Mouse (Mus musculus) liver, adult 2 months (tissue): ENCODE measurements around the gene Mlf1. TPM values are rescaled to one million over a fixed set of nuclear protein-coding genes. Genes with fewer than 3 reads are reported as not detected.

Source experiments
- DNase-seq: peaks from one replicate; pipeline ENCODE4 v3.0.0-alpha.2; 2011; ENCODE audit warnings: low read depth, low spot score; ENCODE audit errors: extremely low read depth
- H3K27ac ChIP-seq: fragments of 200-500 bp; replicated peaks from 2 replicates; pipeline ENCODE4 v1.5.1; 2012; ENCODE audit warnings: low read depth, mild to moderate bottlenecking, control low read depth, inconsistent platforms, low read length; ENCODE audit not compliant: insufficient read depth
- H3K27me3 ChIP-seq: fragments of 200-500 bp; 2 replicates; pipeline ENCODE4 v1.6.1; 2012; ENCODE audit warnings: mild to moderate bottlenecking, moderate library complexity, low read length, inconsistent platforms; ENCODE audit not compliant: control insufficient read depth, insufficient read depth
- H3K36me3 ChIP-seq: fragments of 200-500 bp; 2 replicates; pipeline ENCODE4 v1.6.1; 2012; ENCODE audit warnings: low read length, inconsistent platforms; ENCODE audit not compliant: control insufficient read depth, insufficient read depth
- H3K4me1 ChIP-seq: fragments of 200-500 bp; 2 replicates; pipeline ENCODE4 v1.6.1; 2011; ENCODE audit warnings: low read length; ENCODE audit not compliant: control insufficient read depth, insufficient read depth
- H3K4me3 ChIP-seq: fragments of 200-500 bp; 2 replicates; pipeline ENCODE4 v1.5.1; 2011; ENCODE audit warnings: low read depth, mild to moderate bottlenecking, control low read depth, low read length, moderate library complexity; ENCODE audit not compliant: insufficient read depth
- H3K79me2 ChIP-seq: fragments of 200-500 bp; 2 replicates; pipeline ENCODE4 v1.6.1; 2012; ENCODE audit warnings: inconsistent platforms, mild to moderate bottlenecking, low read length, moderate library complexity; ENCODE audit not compliant: control insufficient read depth, insufficient read depth
- H3K9ac ChIP-seq: fragments of 200-500 bp; 2 replicates; pipeline ENCODE4 v1.6.1; 2012; ENCODE audit warnings: low read depth, mild to moderate bottlenecking, control low read depth, inconsistent platforms, low read length
- CTCF ChIP-seq: fragments of 200-500 bp; IDR thresholded peaks from 2 replicates; pipeline ENCODE4 v1.5.1; 2011; ENCODE audit warnings: low read depth, low read length, control low read depth
- POLR2A ChIP-seq: fragments of 200-500 bp; IDR thresholded peaks from 2 replicates; pipeline ENCODE4 v1.6.1; 2011; ENCODE audit warnings: low read length, control low read depth; ENCODE audit not compliant: insufficient read depth; ENCODE audit errors: extremely low read depth
- WGBS: fragments of 180-500 bp; shearing (Covaris S2); methylation state at CpG from one replicate; pipeline ENCODE4 v1.1.7; 2018; 5-methylcytosine and 5-hydroxymethylcytosine counted together
- polyA plus RNA-seq: library from polyadenylated mRNA; depleted of rRNA; stranded (reverse); fragments of >200 nt; gene quantifications from 2 replicates; pipeline ENCODE4 v1.2.3, GENCODE M21; 2012; rRNA removed
- total RNA-seq: library from RNA; depleted of rRNA; stranded (reverse); fragments of >200 nt; gene quantifications from 2 replicates; pipeline ENCODE4 v1.2.3, GENCODE M21; 2014; rRNA removed

The Mlf1 gene
- total and polyA plus RNA-seq, 2 experiments, result 0.55 TPM; not detected in 1

- H3K9ac ChIP-seq, result no peak overlapping the region
- H3K4me1 ChIP-seq, result no peaks in the 10 kb centered on the region
- no peak overlapping the region for H3K4me3 ChIP-seq
- no peak for TF ChIP-seq POLR2A
- no peak for TF ChIP-seq CTCF
- H3K36me3 ChIP-seq, result no peaks in the 10 kb centered on the region
- no peaks in the 10 kb centered on the region for H3K79me2 ChIP-seq
- no peak for DNase-seq
- 0 out of 2 replicates have a peak, but pooled peaks cover 4% of the 10 kb centered on the region for H3K27me3 ChIP-seq
- no peak overlapping the region for H3K27ac ChIP-seq
Measured at GRCm38 (mm10) chr3:67378215-67378614, 4.3 kb downstream of the Mlf1 start.

GRCm38 (mm10) chr3:67429338-67429998 lies 55.6 kb downstream of the Mlf1 start:
- Histone ChIP-seq H3K27me3 (no peaks in the 10 kb centered on the region), H3K4me3 (peak overlapping the region; percentile 98; the same call in 1 of the 2 replicates), H3K4me1 (peaks cover 12% of the 10 kb centered on the region), H3K36me3 (peaks cover 11% of the 10 kb centered on the region; the same call in 1 of the 2 replicates), H3K79me2 (peaks cover 6% of the 10 kb centered on the region; the same call in 1 of the 2 replicates), H3K9ac (no peak overlapping the region), H3K27ac (no peak overlapping the region)
- no peak for DNase-seq
- 28% methylated on average over 8 of the region's 8 CpGs for WGBS
- no peak for TF ChIP-seq POLR2A
- 0 out of 2 replicates have a peak, but pooled peaks have one; percentile 3 for TF ChIP-seq CTCF

- Histone ChIP-seq H3K79me2 (peaks cover 6% of the 10 kb centered on the region; the same call in 1 of the 2 replicates), H3K4me3 (peak within 1 kb of the TSS; percentile 98), H3K9ac (peak within 1 kb of the TSS; percentile 94), H3K27ac (peak within 1 kb of the TSS; percentile 69), H3K36me3 (peaks cover 12% of the 10 kb centered on the region; the same call in 1 of the 2 replicates), H3K4me1 (peaks cover 12% of the 10 kb centered on the region), H3K27me3 (no peaks in the 10 kb centered on the region)
- TF ChIP-seq POLR2A (no peak), CTCF (peak; percentile 94)
- under 1% methylated on average over 24 of the region's 24 CpGs for WGBS
- DNase-seq, result peak; percentile 82
Measured at GRCm38 (mm10) chr3:67429999-67430380, 56.1 kb downstream of the Mlf1 start, which contains the start of gene Gfm1. Gene Gfm1, plus strand, starts transcription at chr3:67430096.

DNA sequence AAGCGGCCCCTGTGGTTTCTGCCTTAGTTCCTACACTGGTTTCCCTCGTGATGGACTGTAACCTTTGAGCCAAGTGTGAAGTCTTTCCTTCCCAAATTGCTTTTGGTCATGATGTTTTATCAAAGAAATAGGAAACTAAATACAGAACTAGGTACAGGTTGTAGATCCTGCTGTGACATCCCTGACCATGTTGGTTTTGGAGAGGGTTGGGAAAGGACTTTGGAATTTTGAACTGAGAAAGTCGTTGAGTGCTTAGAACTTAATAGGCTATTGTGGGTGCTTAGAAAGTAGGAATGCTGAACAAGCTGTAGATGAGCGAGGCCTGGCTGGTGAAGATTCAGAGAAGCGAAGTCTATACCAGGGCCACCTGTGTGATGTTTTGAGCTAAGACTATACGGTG lies 60.1 kb downstream of the Mlf1 start:
- peak; percentile 94 for DNase-seq
- peaks cover 6% of the 10 kb centered on the region; the same call in 1 of the 2 replicates for H3K79me2 ChIP-seq
- H3K27me3 ChIP-seq, result no peaks in the 10 kb centered on the region
- no peak for TF ChIP-seq POLR2A
- peak overlapping the region; percentile 62 for H3K27ac ChIP-seq
- peaks cover 12% of the 10 kb centered on the region for H3K4me1 ChIP-seq
- peaks cover 40% of the 10 kb centered on the region for H3K36me3 ChIP-seq
- 31% methylated on average over 6 of the region's 6 CpGs for WGBS
- no peak overlapping the region for H3K9ac ChIP-seq
- H3K4me3 ChIP-seq, result no peak overlapping the region

- peaks cover 64% of the 10 kb centered on the region for H3K36me3 ChIP-seq
- 95% methylated on average over 2 of the region's 2 CpGs for WGBS
- H3K27ac ChIP-seq, result no peak overlapping the region
Measured at GRCm38 (mm10) chr3:67447143-67447542, 73.2 kb downstream of the Mlf1 start.

More at GRCm38 (mm10) chr3:67447143-67447542, 73.2 kb downstream of the Mlf1 start:
- DNase-seq, result no peak
- H3K9ac ChIP-seq, result no peak overlapping the region
- no peaks in the 10 kb centered on the region for H3K27me3 ChIP-seq
- H3K79me2 ChIP-seq, result no peaks in the 10 kb centered on the region; the same call in 1 of the 2 replicates
- no peaks in the 10 kb centered on the region for H3K4me1 ChIP-seq
- H3K4me3 ChIP-seq, result no peak overlapping the region
- TF ChIP-seq POLR2A (no peak), CTCF (peak; percentile 53)

Other genes with a start within 250 kb of the Mlf1 start
- gene Gm17402, start 1.1 kb downstream of the Mlf1 start, total RNA-seq, result not detected in 2 replicates
- gene Gm17402, start 1.1 kb downstream of the Mlf1 start, polyA plus RNA-seq, result not detected in 2 replicates
- 44.2 and 60.9 TPM in 2 replicates for gene Gfm1, start 56.0 kb downstream of the Mlf1 start, total RNA-seq
- gene Gfm1, start 56.0 kb downstream of the Mlf1 start, polyA plus RNA-seq, result 32.6 and 34.0 TPM in 2 replicates
- 0.09 and 0.74 TPM in 2 replicates for gene Lxn, start 89.8 kb downstream of the Mlf1 start, total RNA-seq
- 2.8 TPM in 2 replicates for gene Lxn, start 89.8 kb downstream of the Mlf1 start, polyA plus RNA-seq
- 22.8 and 62.7 TPM in 2 replicates for gene Rarres1, start 141.4 kb downstream of the Mlf1 start, total RNA-seq
- 31.1 and 47.9 TPM in 2 replicates for gene Rarres1, start 141.4 kb downstream of the Mlf1 start, polyA plus RNA-seq
- 86.1 and 99.3 TPM in 2 replicates for gene Mfsd1, start 208.6 kb downstream of the Mlf1 start, total RNA-seq
- 60.3 and 66.1 TPM in 2 replicates for gene Mfsd1, start 208.6 kb downstream of the Mlf1 start, polyA plus RNA-seq